Mouse (Mus musculus) neural tube, embryonic 14.5 days (tissue): ENCODE results near the gene Txnrd2. TPM values are rescaled to one million over a fixed set of nuclear protein-coding genes. Genes with fewer than 3 reads are reported as not detected.
A peak's percentile ranks its signal among the peaks of the same experiment; 100 is the strongest.

Experiments
- ATAC-seq: fragments of 200-750 bp; cut with Nextera tagmentation; 2 replicates; pipeline ENCODE4 v1.8.0; 2017; ENCODE audit warnings: low read depth, mild to moderate bottlenecking, moderate TSS enrichment, moderate library complexity
- H3K27ac ChIP-seq: fragments of 300-500 bp; sonication (generic); 2 replicates; pipeline ENCODE4 v1.5.1; 2014; ENCODE audit warnings: low read depth, mild to moderate bottlenecking, control low read depth, low read length, moderate library complexity, mixed read lengths
- H3K27me3 ChIP-seq: fragments of 300-500 bp; sonication (generic); 2 replicates; pipeline ENCODE4 v1.6.1; 2014; ENCODE audit warnings: low read length; ENCODE audit not compliant: control insufficient read depth, insufficient read depth
- H3K36me3 ChIP-seq: fragments of 300-500 bp; sonication (generic); 2 replicates; pipeline ENCODE4 v1.6.1; 2014; ENCODE audit warnings: low read length, mixed read lengths; ENCODE audit not compliant: control insufficient read depth, insufficient read depth
- H3K4me1 ChIP-seq: fragments of 300-500 bp; sonication (generic); 2 replicates; pipeline ENCODE4 v1.6.1; 2014; ENCODE audit warnings: low read length; ENCODE audit not compliant: control insufficient read depth, insufficient read depth
- H3K4me2 ChIP-seq: fragments of 300-500 bp; sonication (generic); 2 replicates; pipeline ENCODE4 v1.6.1; 2014; ENCODE audit warnings: mild to moderate bottlenecking, low read depth, low read length, control low read depth
- H3K4me3 ChIP-seq: fragments of 300-500 bp; sonication (generic); 2 replicates; pipeline ENCODE4 v1.5.1; 2014; ENCODE audit warnings: low read depth, low read length, control low read depth, mixed read lengths
- H3K9ac ChIP-seq: fragments of 300-500 bp; sonication (generic); replicated peaks from 2 replicates; pipeline ENCODE4 v1.6.1; 2014; ENCODE audit warnings: low read depth, mild to moderate bottlenecking, control low read depth, low read length, mixed read lengths
- H3K9me3 ChIP-seq: fragments of 300-500 bp; sonication (generic); 2 replicates; pipeline ENCODE4 v1.6.1; 2016; ENCODE audit warnings: low read length; ENCODE audit not compliant: control insufficient read depth
- WGBS: fragments of 180-500 bp; shearing (Covaris S2); extraction: QIAGEN DNeasy Blood & Tissue Kit; methylation state at CpG from one replicate; pipeline ENCODE4 v1.1.7; 2014; 5-methylcytosine and 5-hydroxymethylcytosine counted together
- polyA plus RNA-seq: library from polyadenylated mRNA; unstranded; fragments of >200 nt; fragmentation: Nextera tagmentation; extraction: Ambion mirVana; gene quantifications from 2 replicates; pipeline ENCODE4 v1.2.1, GENCODE M21; 2014

Gene Txnrd2
- 21.3 and 25.4 TPM in 2 replicates for polyA plus RNA-seq

DNA sequence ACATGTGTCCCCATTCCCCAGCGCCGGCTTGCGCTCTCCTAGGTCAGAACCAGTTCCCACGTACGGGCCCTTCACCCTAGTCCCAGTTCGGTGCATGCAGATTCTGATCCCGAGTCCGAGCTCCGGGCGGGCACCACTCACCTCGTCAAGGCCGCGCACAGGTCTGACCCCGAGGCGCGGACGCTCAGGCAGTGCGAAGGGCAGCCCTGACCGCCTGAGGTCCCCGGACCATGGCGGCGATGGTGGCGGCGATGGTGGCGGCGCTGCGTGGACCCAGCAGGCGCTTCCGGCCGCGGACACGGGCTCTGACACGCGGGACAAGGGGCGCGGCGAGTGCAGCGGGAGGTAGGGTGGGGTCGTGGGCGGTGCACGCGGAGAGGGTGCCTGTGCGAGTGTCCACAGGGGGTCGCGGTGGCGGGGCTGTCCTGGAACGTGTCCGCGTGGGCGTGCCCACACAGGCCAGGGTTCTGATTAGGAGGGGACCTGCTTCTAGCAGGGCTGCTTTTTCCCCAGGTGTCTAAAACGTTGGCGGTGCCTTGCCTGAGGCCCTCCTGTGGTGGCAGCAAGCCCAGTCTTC lies at the start of gene Txnrd2:
Gene Txnrd2, plus strand, starts transcription at position 170 of the 577 bp plus-strand sequence.
- peak within 1 kb of the TSS; percentile 88 for H3K9ac ChIP-seq
- no peaks in the 10 kb centered on the region for H3K9me3 ChIP-seq
- 0% methylated on average over 52 of the region's 52 CpGs for WGBS
- peaks cover 22% of the 10 kb centered on the region for H3K4me1 ChIP-seq
- H3K4me2 ChIP-seq, result peak within 1 kb of the TSS; percentile 82
- peak; percentile 81 for ATAC-seq
- H3K27me3 ChIP-seq, result no peaks in the 10 kb centered on the region
- no peaks in the 10 kb centered on the region for H3K36me3 ChIP-seq
- H3K27ac ChIP-seq, result peak within 1 kb of the TSS; percentile 44; the same call in 1 of the 2 replicates
- H3K4me3 ChIP-seq, result peak within 1 kb of the TSS; percentile 79

DNA sequence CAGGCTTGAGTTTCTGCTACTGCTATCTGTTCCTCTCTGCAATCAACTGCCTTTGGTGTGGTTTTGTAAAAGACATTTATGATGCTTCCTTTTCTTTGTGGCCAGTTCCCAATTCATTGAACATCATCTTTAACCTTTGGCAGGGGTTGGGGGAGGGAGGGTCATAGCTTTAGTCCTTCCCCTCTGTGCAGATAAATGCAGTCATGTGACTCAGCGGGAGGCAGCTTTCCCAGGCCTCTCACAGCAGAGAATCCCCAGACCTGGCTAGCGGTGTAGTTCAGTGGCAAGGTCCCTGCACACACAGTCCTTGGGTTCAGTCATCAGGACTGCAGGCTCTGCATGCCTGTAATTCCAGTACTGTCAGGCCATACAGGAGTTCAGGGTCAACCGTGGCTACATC lies 49.0 kb upstream of the Txnrd2 start:
- Histone ChIP-seq H3K36me3 (no peaks in the 10 kb centered on the region), H3K9me3 (no peaks in the 10 kb centered on the region), H3K4me1 (peaks cover 20% of the 10 kb centered on the region; the same call in 1 of the 2 replicates), H3K9ac (no peak overlapping the region), H3K27ac (no peak overlapping the region), H3K27me3 (no peaks in the 10 kb centered on the region), H3K4me3 (no peak overlapping the region), H3K4me2 (no peak overlapping the region)
- ATAC-seq, result no peak
- 21% methylated on average over 3 of the region's 3 CpGs for WGBS

DNA sequence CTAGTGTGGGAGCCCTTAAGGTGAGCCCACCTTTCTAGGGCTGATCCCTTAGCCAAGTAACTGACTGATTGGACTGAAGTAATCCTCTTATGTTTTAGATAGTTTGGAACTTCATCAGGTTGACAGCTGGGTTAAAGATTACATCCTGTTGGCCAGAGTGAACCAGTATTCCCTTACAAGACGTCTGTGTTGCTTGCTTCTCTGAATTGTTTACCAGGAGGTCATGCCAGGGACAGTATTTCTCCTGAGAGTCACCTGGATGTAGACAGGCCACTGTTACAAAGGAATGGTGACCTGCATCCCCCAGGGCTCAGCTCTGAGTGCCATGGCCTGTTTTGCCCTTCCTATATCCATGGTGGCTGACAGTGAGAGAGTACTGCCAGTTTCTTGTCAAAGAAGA lies 47.7 kb upstream of the Txnrd2 start:
- Histone ChIP-seq H3K4me2 (no peak overlapping the region), H3K4me1 (peaks cover 26% of the 10 kb centered on the region), H3K9ac (no peak overlapping the region), H3K27ac (no peak overlapping the region), H3K9me3 (no peaks in the 10 kb centered on the region), H3K4me3 (no peak overlapping the region), H3K27me3 (no peaks in the 10 kb centered on the region), H3K36me3 (no peaks in the 10 kb centered on the region)
- WGBS, result 38% methylated on average over 1 of the region's 1 CpGs
- no peak for ATAC-seq

GRCm38 (mm10) chr16:18379338-18380001 lies 46.7 kb upstream of the Txnrd2 start:
- H3K4me2 ChIP-seq, result no peak overlapping the region
- H3K4me3 ChIP-seq, result no peak overlapping the region
- H3K27ac ChIP-seq, result peak overlapping the region; percentile 78
- no peaks in the 10 kb centered on the region for H3K36me3 ChIP-seq
- H3K27me3 ChIP-seq, result no peaks in the 10 kb centered on the region
- no peaks in the 10 kb centered on the region for H3K9me3 ChIP-seq
- no peak overlapping the region for H3K9ac ChIP-seq
- 69% methylated on average over 8 of the region's 8 CpGs for WGBS
- H3K4me1 ChIP-seq, result peaks cover 31% of the 10 kb centered on the region
- ATAC-seq, result no peak; the same call in 1 of the 2 replicates

GRCm38 (mm10) chr16:18380495-18381063 lies 45.6 kb upstream of the Txnrd2 start:
- Histone ChIP-seq H3K36me3 (no peaks in the 10 kb centered on the region), H3K9me3 (no peaks in the 10 kb centered on the region), H3K4me1 (peaks cover 31% of the 10 kb centered on the region), H3K27me3 (no peaks in the 10 kb centered on the region), H3K4me3 (no peak overlapping the region), H3K9ac (0 out of 2 replicates have a peak overlapping the region, but pooled peaks have one; percentile 0), H3K27ac (peak overlapping the region; percentile 78), H3K4me2 (no peak overlapping the region)
- ATAC-seq, result peak; percentile 73
- 11% methylated on average over 6 of the region's 6 CpGs for WGBS

DNA sequence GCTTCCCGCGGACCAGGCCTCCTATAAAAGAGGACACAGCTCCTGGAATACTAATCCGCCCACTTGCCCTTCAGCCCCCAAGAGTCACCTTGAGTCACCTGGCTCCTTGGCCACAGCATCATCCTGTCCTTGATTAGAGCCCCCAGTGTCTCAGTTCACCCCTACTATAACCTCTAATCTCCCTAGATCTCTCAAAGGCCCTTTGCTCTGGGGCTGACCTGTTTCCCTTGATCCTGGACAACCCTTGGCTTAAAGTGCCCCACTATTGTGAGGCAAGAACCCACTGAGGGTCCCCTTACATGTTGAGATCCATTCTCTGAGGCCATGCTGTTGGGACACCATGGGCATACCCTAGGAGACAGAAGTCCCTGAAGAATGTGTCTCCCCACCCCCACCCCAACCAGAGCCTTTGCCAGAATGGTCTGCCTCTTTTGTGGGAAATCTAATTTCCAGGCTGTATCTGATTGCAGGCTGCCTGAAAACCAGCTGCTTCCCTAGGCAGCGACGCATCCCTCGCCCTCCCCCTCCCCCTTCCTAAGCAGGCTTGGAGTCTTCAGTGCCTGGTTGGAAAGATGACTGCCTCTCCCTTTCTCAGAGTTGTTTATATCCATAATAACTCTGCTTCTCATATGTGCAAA lies 44.4 kb upstream of the Txnrd2 start:
- H3K36me3 ChIP-seq, result no peaks in the 10 kb centered on the region
- peak; percentile 52; the same call in 1 of the 2 replicates for ATAC-seq
- no peaks in the 10 kb centered on the region for H3K9me3 ChIP-seq
- no peaks in the 10 kb centered on the region for H3K27me3 ChIP-seq
- WGBS, result 46% methylated on average over 6 of the region's 6 CpGs
- H3K4me2 ChIP-seq, result no peak overlapping the region
- no peak overlapping the region for H3K4me3 ChIP-seq
- H3K27ac ChIP-seq, result peak overlapping the region; percentile 78
- no peak overlapping the region for H3K9ac ChIP-seq
- H3K4me1 ChIP-seq, result peaks cover 33% of the 10 kb centered on the region

- H3K4me2 ChIP-seq, result no peak overlapping the region
- no peaks in the 10 kb centered on the region for H3K36me3 ChIP-seq
- H3K27ac ChIP-seq, result no peak overlapping the region; the same call in 1 of the 2 replicates
- no peak overlapping the region for H3K4me3 ChIP-seq
- no peaks in the 10 kb centered on the region for H3K9me3 ChIP-seq
- peaks cover 47% of the 10 kb centered on the region for H3K4me1 ChIP-seq
- H3K9ac ChIP-seq, result no peak overlapping the region
- no peak for ATAC-seq
- no peaks in the 10 kb centered on the region for H3K27me3 ChIP-seq
- 71% methylated on average over 9 of the region's 9 CpGs for WGBS
These were observed 43.0 kb upstream of the Txnrd2 start for GRCm38 (mm10) chr16:18383045-18383726.

DNA sequence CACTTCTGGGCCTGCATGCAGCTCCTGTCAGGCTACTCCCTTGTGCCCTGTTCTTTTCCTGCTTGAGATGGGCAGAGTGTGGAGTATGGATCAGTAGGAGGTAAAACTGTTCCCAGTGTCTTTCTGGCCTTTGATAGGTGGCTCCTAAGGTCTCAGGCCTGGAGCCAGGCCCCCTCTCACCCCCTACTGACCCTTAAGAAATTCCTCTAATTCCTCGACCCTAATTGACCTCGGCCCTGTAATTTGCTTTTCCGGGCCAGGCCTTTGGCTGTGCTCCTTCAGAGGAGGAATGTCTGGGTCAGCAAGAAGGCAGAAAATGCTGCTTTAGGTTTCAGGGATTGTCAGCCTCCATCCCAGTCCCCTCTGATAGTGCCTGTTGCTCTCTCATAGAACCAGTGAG lies 42.4 kb upstream of the Txnrd2 start:
- Histone ChIP-seq H3K36me3 (no peaks in the 10 kb centered on the region), H3K4me1 (peaks cover 48% of the 10 kb centered on the region), H3K4me3 (no peak overlapping the region), H3K9me3 (no peaks in the 10 kb centered on the region), H3K27me3 (no peaks in the 10 kb centered on the region), H3K4me2 (no peak overlapping the region), H3K9ac (no peak overlapping the region), H3K27ac (no peak overlapping the region; the same call in 1 of the 2 replicates)
- ATAC-seq, result no peak
- WGBS, result 7% methylated on average over 3 of the region's 3 CpGs
